Mouse (Mus musculus) stomach, postnatal 0 days (tissue): ENCODE data around the gene Dlk1. TPM values are rescaled to one million over a fixed set of nuclear protein-coding genes. Genes with fewer than 3 reads are reported as not detected.
"Not testable (repeated sequence)": the region's sequence is repeated elsewhere in the genome, so short reads cannot be mapped to it uniquely, and the experiment has no call there.

ENCODE experiments used
- ATAC-seq: fragments of 200-750 bp; cut with Nextera tagmentation; 2 replicates; pipeline ENCODE4 v1.8.0; 2017; ENCODE audit not compliant: low FRiP score, low TSS enrichment
- DNase-seq: peaks from one replicate; pipeline ENCODE4 v3.0.0-alpha.2; 2016; ENCODE audit warnings: low spot score
- H3K27ac ChIP-seq: fragments of 300-500 bp; sonication (generic); replicated peaks from 2 replicates; pipeline ENCODE4 v1.5.1; 2014; ENCODE audit warnings: mild to moderate bottlenecking, control low read depth
- H3K27me3 ChIP-seq: fragments of 300-500 bp; sonication (generic); 2 replicates; pipeline ENCODE4 v1.6.1; 2014; ENCODE audit warnings: low read length; ENCODE audit not compliant: control insufficient read depth, insufficient read depth
- H3K36me3 ChIP-seq: fragments of 300-500 bp; sonication (generic); 2 replicates; pipeline ENCODE4 v1.6.1; 2014; ENCODE audit warnings: low read length, mixed read lengths; ENCODE audit not compliant: control insufficient read depth, insufficient read depth
- H3K4me1 ChIP-seq: fragments of 300-500 bp; sonication (generic); replicated peaks from 2 replicates; pipeline ENCODE4 v1.6.1; 2014; ENCODE audit warnings: antibody characterized with exemption; ENCODE audit not compliant: control insufficient read depth, insufficient read depth
- H3K4me2 ChIP-seq: fragments of 300-500 bp; sonication (generic); replicated peaks from 2 replicates; pipeline ENCODE4 v1.6.1; 2014; ENCODE audit warnings: low read depth, mild to moderate bottlenecking, control low read depth, moderate library complexity
- H3K4me3 ChIP-seq: fragments of 300-500 bp; sonication (generic); 2 replicates; pipeline ENCODE4 v1.5.1; 2014; ENCODE audit warnings: low read depth, low read length, control low read depth
- H3K9ac ChIP-seq: fragments of 300-500 bp; sonication (generic); 2 replicates; pipeline ENCODE4 v1.6.1; 2014; ENCODE audit warnings: mild to moderate bottlenecking, low read length, control low read depth, mixed read lengths
- H3K9me3 ChIP-seq: fragments of 300-500 bp; sonication (generic); 2 replicates; pipeline ENCODE4 v1.6.1; 2016; ENCODE audit warnings: low read length; ENCODE audit not compliant: control insufficient read depth
- CTCF ChIP-seq: IDR thresholded peaks from 2 replicates; pipeline ENCODE4 v1.5.1; 2016; ENCODE audit warnings: antibody characterized with exemption, low read depth, mild to moderate bottlenecking, moderate library complexity
- EP300 ChIP-seq: optimal IDR thresholded peaks from 2 replicates; pipeline ENCODE3; 2016; ENCODE audit warnings: antibody characterized with exemption
- WGBS: fragments of 180-500 bp; shearing (Covaris S2); extraction: QIAGEN DNeasy Blood & Tissue Kit; methylation state at CpG from one replicate; pipeline ENCODE4 v1.1.7; 2014; 5-methylcytosine and 5-hydroxymethylcytosine counted together
- polyA plus RNA-seq: library from polyadenylated mRNA; unstranded; fragments of >200 nt; fragmentation: Nextera tagmentation; extraction: Ambion mirVana; gene quantifications from 2 replicates; pipeline ENCODE4 v1.2.1, GENCODE M21; 2015

The Dlk1 gene
- polyA plus RNA-seq, 1 experiment from 2014 or later: 187 TPM

DNA sequence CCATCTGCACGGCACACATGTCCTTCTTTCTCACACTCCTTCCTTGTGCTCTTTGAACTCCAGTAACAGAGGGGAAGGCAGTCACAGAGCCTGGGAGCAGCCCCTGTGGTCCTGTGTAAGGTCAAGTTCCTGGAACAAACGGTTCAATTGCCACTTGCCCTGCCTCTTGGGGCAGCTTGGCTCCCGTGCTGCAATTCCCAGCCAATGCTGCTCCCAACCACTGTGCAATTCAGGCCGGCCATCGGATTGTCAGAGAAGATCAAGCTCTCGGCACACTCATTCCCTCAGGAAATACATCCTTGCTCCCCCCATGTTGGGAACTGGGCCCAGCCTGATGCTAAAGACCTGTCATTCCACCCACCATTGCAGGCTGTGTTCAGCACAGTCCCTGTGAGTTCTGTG lies 21.0 kb downstream of the Dlk1 start:
- 32% methylated on average over 6 of the region's 6 CpGs for WGBS

GRCm38 (mm10) chr12:109474187-109474606 lies 21.6 kb downstream of the Dlk1 start:
- 0 out of 2 replicates have a peak, but pooled peaks have one; percentile 42 for ATAC-seq
- TF ChIP-seq CTCF: no peak
- no peak for TF ChIP-seq EP300
- Histone ChIP-seq H3K27me3 (no peaks in the 10 kb centered on the region), H3K9me3 (no peaks in the 10 kb centered on the region), H3K4me2 (no peak overlapping the region), H3K4me1 (no peaks in the 10 kb centered on the region), H3K4me3 (no peak overlapping the region), H3K36me3 (no peaks in the 10 kb centered on the region), H3K9ac (no peak overlapping the region), H3K27ac (no peak overlapping the region)
- WGBS: 56% methylated on average over 9 of the region's 9 CpGs
- no peak for DNase-seq

More for the DNA sequence above, 21.0 kb downstream of the Dlk1 start:
- peak; percentile 38; the same call in 1 of the 2 replicates for ATAC-seq
- H3K9me3 ChIP-seq: no peaks in the 10 kb centered on the region
- H3K27ac ChIP-seq: no peak overlapping the region
- no peaks in the 10 kb centered on the region for H3K36me3 ChIP-seq
- TF ChIP-seq EP300 (no peak), CTCF (peak; percentile 19; the same call in 1 of the 2 replicates)
- H3K4me3 ChIP-seq: no peak overlapping the region
- H3K9ac ChIP-seq: no peak overlapping the region
- peak; percentile 35 for DNase-seq
- H3K27me3 ChIP-seq: no peaks in the 10 kb centered on the region
- H3K4me2 ChIP-seq: no peak overlapping the region
- no peaks in the 10 kb centered on the region for H3K4me1 ChIP-seq

- DNase-seq (no peak), ATAC-seq (no peak)
- no peak for TF ChIP-seq EP300
- TF ChIP-seq CTCF: no peak
- no peaks in the 10 kb centered on the region for H3K9me3 ChIP-seq
- H3K4me2 ChIP-seq: no peak overlapping the region
- no peak overlapping the region for H3K9ac ChIP-seq
- no peak overlapping the region for H3K27ac ChIP-seq
- H3K4me1 ChIP-seq: no peaks in the 10 kb centered on the region
- no peaks in the 10 kb centered on the region for H3K36me3 ChIP-seq
- H3K4me3 ChIP-seq: no peak overlapping the region
- 72% methylated on average over 4 of the region's 4 CpGs for WGBS
- no peaks in the 10 kb centered on the region for H3K27me3 ChIP-seq
These were observed 22.9 kb downstream of the Dlk1 start for GRCm38 (mm10) chr12:109475501-109475900.

DNA sequence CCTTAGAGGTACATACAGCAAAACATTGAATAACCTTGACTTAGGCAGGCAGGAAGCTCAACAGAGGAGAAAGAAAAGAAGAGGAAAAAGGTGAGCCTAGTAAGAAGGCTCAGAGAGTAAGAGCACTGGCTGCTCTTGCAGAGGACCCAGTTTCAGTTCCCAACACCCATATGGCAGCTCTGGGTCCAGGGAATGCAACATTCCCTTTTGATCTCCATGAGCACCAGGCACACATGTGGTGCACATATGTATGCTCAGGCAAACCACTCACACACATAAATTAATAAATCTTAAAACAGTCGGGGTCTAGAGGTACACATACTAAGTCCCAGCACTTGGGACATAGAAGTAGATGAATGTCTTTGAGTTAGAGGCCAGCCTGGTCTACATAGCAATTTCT lies 33.9 kb downstream of the Dlk1 start:
- WGBS: 65% methylated on average over 1 of the region's 1 CpGs
- not testable (repeated sequence) for H3K9ac ChIP-seq, H3K4me3 ChIP-seq, H3K4me2 ChIP-seq, H3K4me1 ChIP-seq, H3K36me3 ChIP-seq, H3K9me3 ChIP-seq, H3K27ac ChIP-seq, ATAC-seq, H3K27me3 ChIP-seq, DNase-seq

DNA sequence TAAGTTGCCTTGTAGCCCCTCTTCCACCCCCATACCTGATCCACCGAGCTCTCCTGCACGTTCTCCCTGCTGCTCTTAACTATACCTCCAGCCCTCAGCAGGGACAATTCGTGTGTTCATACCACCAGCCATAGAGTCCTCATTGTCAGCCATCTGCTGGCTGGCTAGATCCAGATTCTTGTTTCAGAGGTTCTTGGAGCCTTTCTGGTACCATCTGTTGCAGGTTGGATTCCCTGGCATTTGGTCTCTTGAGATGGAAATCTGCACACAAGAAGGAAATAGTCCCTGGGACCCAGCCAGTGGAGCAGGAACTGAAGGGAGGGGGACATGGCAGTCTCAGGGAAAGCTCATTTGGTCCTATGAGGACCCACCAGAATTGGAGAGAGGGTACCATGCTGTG lies 39.1 kb downstream of the Dlk1 start:
- WGBS: 80% methylated on average over 3 of the region's 3 CpGs
- no peak for TF ChIP-seq EP300
- Histone ChIP-seq H3K9ac (no peak overlapping the region), H3K27ac (no peak overlapping the region), H3K36me3 (no peaks in the 10 kb centered on the region), H3K4me2 (no peak overlapping the region), H3K4me3 (no peak overlapping the region), H3K9me3 (no peaks in the 10 kb centered on the region), H3K4me1 (no peaks in the 10 kb centered on the region), H3K27me3 (no peaks in the 10 kb centered on the region)
- no peak for DNase-seq
- no peak for ATAC-seq

DNA sequence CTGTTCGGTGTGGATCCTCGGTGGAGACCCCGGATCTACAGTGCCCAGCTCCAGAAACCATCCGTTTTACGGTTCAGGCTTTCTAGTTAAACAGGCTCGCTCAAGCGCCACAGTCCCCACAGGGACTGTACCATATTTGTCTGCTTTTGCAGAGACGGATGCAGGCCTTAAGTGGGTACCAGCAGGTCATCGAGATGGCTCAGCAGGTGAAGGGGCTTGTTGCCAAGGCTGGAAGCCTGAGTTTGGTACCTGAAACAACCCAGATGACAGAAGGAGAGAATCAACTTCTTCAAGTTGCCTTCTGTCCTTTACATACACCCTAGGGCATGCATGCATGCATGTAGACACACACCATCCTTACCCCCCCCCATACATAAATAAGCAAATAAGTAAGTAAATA lies 40.8 kb downstream of the Dlk1 start:
- no peaks in the 10 kb centered on the region for H3K9me3 ChIP-seq
- ATAC-seq: no peak
- TF ChIP-seq EP300 (no peak), CTCF (no peak)
- 95% methylated on average over 9 of the region's 9 CpGs for WGBS
- no peaks in the 10 kb centered on the region for H3K4me1 ChIP-seq
- H3K27ac ChIP-seq: no peak overlapping the region
- H3K4me3 ChIP-seq: no peak overlapping the region
- no peaks in the 10 kb centered on the region for H3K27me3 ChIP-seq
- no peak for DNase-seq
- no peak overlapping the region for H3K9ac ChIP-seq
- no peaks in the 10 kb centered on the region for H3K36me3 ChIP-seq
- H3K4me2 ChIP-seq: no peak overlapping the region
